Mouse (Mus musculus): ENCODE results near the gene Fes.

DNA sequence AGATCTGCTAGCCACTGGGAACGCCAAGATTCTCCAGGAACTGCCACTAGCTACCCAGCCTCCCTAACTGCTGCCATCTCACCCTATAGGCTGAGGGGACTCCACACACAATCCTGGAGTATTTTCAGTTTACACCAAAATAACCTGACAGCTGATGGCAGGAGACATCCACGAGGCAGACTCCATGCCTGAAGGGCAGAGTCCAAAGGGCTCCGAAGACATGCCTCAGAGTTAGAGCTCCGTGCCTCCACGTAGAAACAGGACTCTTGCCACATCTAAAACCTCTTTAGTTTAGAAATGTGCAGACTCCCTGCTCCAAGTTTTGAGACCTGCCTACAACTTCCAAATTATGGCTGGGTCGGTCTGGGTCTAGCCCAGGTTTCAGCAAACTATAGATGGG, 12.8 kb upstream of the Fes start:
- TF ChIP-seq CTCF (IDR thresholded peaks at IDR 0.05; ENCODE audit: control insufficient read depth, insufficient read depth, insufficient read length), result no peak
- no peak for TF ChIP-seq CEBPB (IDR thresholded peaks at IDR 0.05; ENCODE audit: low read depth)
- TF ChIP-seq MAX (IDR thresholded peaks at IDR 0.05), result no peak
